Mouse (Mus musculus) C2C12 (cell line): Measurements from ENCODE around the gene Olfr874. TPM values are rescaled to one million over a fixed set of nuclear protein-coding genes. Genes with fewer than 3 reads are reported as not detected.

Source experiments
- H3K27me3 ChIP-seq: one replicate; pipeline ENCODE4 v1.6.1; 2011; ENCODE audit not compliant: control insufficient read depth, insufficient read depth, insufficient read length
- H3K36me3 ChIP-seq: one replicate; pipeline ENCODE4 v1.6.1; 2011; ENCODE audit not compliant: control insufficient read depth, insufficient read depth
- H3K4me3 ChIP-seq: one replicate; pipeline ENCODE4 v1.5.1; 2011; ENCODE audit warnings: mild to moderate bottlenecking, control low read depth; ENCODE audit not compliant: poor library complexity, insufficient read depth, severe bottlenecking
- H3K79me2 ChIP-seq: one replicate; pipeline ENCODE4 v1.6.1; 2011; ENCODE audit not compliant: control insufficient read depth, insufficient read depth
- H3K79me3 ChIP-seq: one replicate; pipeline ENCODE4 v1.6.1; 2011; ENCODE audit warnings: low read depth, control low read depth
- H3ac ChIP-seq: one replicate; pipeline ENCODE3; 2011; ENCODE audit warnings: low read depth; ENCODE audit not compliant: control insufficient read depth, insufficient read length
- CEBPB ChIP-seq: IDR thresholded peaks from one replicate; pipeline ENCODE4 v1.6.1; 2011; ENCODE audit warnings: low read depth, mild to moderate bottlenecking, control low read depth, moderate library complexity
- CTCF ChIP-seq: IDR thresholded peaks from one replicate; pipeline ENCODE4 v1.5.1; 2011; ENCODE audit not compliant: control insufficient read depth, insufficient read depth, insufficient read length
- FOSL1 ChIP-seq: IDR thresholded peaks from one replicate; pipeline ENCODE4 v1.8.0; 2011; ENCODE audit warnings: mild to moderate bottlenecking, low read length; ENCODE audit not compliant: poor library complexity, insufficient read depth, severe bottlenecking
- MAX ChIP-seq: IDR thresholded peaks from one replicate; pipeline ENCODE4 v1.6.1; 2011; ENCODE audit warnings: mild to moderate bottlenecking, control low read depth
- MYOD1 ChIP-seq: IDR thresholded peaks from one replicate; pipeline ENCODE4 v1.6.1; 2011; ENCODE audit warnings: low read depth; ENCODE audit not compliant: control insufficient read depth, insufficient read length
- MYOG ChIP-seq: IDR thresholded peaks from one replicate; pipeline ENCODE4 v1.6.1; 2011; ENCODE audit not compliant: control insufficient read depth, insufficient read length; ENCODE audit errors: extremely low read depth
- USF1 ChIP-seq: IDR thresholded peaks from one replicate; pipeline ENCODE4 v1.6.1; 2011; ENCODE audit warnings: low read depth, mild to moderate bottlenecking, control low read depth, moderate library complexity
- polyA plus RNA-seq: library from polyadenylated mRNA; unstranded; fragments of >200 nt; fragmentation: generic; extraction: Trizol; gene quantifications from one replicate; pipeline ENCODE4 v1.2.1, GENCODE M21; 2012; ENCODE audit warnings: missing spikeins

Gene Olfr874
- polyA plus RNA-seq, 1 experiment = not detected

- Histone ChIP-seq H3K79me2 (no peaks in the 10 kb centered on the region), H3ac (no peak overlapping the region), H3K36me3 (no peaks in the 10 kb centered on the region), H3K27me3 (no peaks in the 10 kb centered on the region), H3K79me3 (no peaks in the 10 kb centered on the region), H3K4me3 (no peak overlapping the region)
- TF ChIP-seq CEBPB = no peak
- no peak for TF ChIP-seq MAX
- TF ChIP-seq USF1 = no peak
- TF ChIP-seq MYOG = no peak
- TF ChIP-seq MYOD1 = no peak
- no peak for TF ChIP-seq CTCF
- TF ChIP-seq FOSL1 = no peak
Measured at GRCm38 (mm10) chr9:37786411-37786810, 41.5 kb downstream of the Olfr874 start.

Other genes with a start within 250 kb of the Olfr874 start
- 0.06 TPM for gene Esam, start 217.0 kb upstream of the Olfr874 start, polyA plus RNA-seq
- gene Vsig2, start 205.9 kb upstream of the Olfr874 start, polyA plus RNA-seq = 0.18 TPM
- gene Nrgn, start 192.2 kb upstream of the Olfr874 start, polyA plus RNA-seq = 2.6 TPM
- 0.51 TPM for gene Siae, start 189.4 kb upstream of the Olfr874 start, polyA plus RNA-seq
- gene Spa17, start 131.4 kb upstream of the Olfr874 start, polyA plus RNA-seq = 1.2 TPM
- 89.7 TPM for gene Tbrg1, start 87.8 kb upstream of the Olfr874 start, polyA plus RNA-seq
- gene Panx3, start 75.9 kb upstream of the Olfr874 start, polyA plus RNA-seq = not detected
- not detected for gene Olfr160, start 28.9 kb upstream of the Olfr874 start, polyA plus RNA-seq
- not detected for gene Olfr875, start 26.8 kb downstream of the Olfr874 start, polyA plus RNA-seq
- gene Olfr876, start 57.9 kb downstream of the Olfr874 start, polyA plus RNA-seq = not detected
- not detected for gene Olfr877, start 109.2 kb downstream of the Olfr874 start, polyA plus RNA-seq
- gene Olfr145, start 151.6 kb downstream of the Olfr874 start, polyA plus RNA-seq = not detected
- gene Olfr878, start 172.7 kb downstream of the Olfr874 start, polyA plus RNA-seq = not detected
- gene Olfr881, start 246.7 kb downstream of the Olfr874 start, polyA plus RNA-seq = not detected